In the genomic region with DNA sequence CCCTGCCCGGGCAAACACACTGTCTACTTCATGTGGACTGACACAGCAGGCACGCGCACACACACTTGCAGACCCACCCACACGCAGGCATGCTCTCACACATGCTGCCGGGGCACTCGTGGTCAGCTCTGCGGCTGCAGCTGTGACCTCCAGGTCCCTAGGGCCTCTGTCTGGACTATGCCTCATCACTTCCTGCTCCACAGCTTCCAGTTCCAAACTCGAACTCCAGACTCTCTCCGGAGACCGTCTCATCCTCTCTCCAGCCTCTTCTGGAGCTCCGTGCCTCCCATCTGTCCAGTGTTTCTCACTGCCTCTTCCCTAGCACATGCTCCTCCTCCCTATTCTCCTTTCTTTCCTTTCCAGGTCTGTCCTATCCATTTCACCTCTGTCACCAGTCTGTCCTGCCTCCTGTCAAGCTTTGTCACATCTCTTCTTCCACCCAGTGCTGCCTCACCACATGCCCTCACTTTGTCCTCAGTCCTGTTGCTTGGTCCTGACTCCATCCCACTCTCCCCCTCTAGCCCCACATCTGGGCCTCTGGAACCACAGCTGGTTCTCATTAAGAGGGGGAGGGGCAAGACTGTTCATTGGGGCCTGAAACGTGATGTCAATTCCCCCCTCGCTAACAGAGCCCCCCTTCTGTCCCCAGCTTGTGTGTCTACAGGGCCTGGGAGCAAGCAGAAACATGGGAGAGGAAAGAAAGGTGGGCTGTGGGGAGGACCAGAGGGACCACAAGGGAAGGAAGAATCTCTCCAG, we compare ENCODE assay signal across 8 mouse cellular contexts. TPM values are rescaled to one million over a fixed set of nuclear protein-coding genes. Genes with fewer than 3 reads are reported as not detected.
DNase-seq lines count a peak whose midpoint lies in the region; ATAC-seq lines count a peak whose summit lies in the region.

No protein-coding gene starts in this region.

- 0 out of 2 replicates have a peak overlapping the region, but pooled peaks have one; percentile 3 for H3K4me3 ChIP-seq in hindbrain, embryonic 15.5 days
- no peak overlapping the region for H3K4me3 ChIP-seq in liver, embryonic 11.5 days (ENCODE audit: low read depth, low read length)

- peaks cover 32% of the 10 kb centered on the region for H3K36me3 ChIP-seq in hindbrain, embryonic 15.5 days
- H3K36me3 ChIP-seq in liver, embryonic 11.5 days (ENCODE audit: control insufficient read depth, insufficient read depth, low read length), result no peaks in the 10 kb centered on the region

- H3K27me3 ChIP-seq in hindbrain, embryonic 15.5 days, result no peaks in the 10 kb centered on the region
- no peaks in the 10 kb centered on the region for H3K27me3 ChIP-seq in liver, embryonic 11.5 days (replicated peaks; ENCODE audit: control insufficient read depth, insufficient read depth, low read length)

- peak overlapping the region; percentile 27 for H3K4me2 ChIP-seq in hindbrain, embryonic 15.5 days
- H3K4me2 ChIP-seq in liver, embryonic 11.5 days, result peak overlapping the region; percentile 13; the same call in 1 of the 2 replicates

- H3K9ac ChIP-seq in hindbrain, embryonic 15.5 days, result no peak overlapping the region; the same call in 1 of the 2 replicates
- H3K9ac ChIP-seq in liver, embryonic 11.5 days (ENCODE audit: low read depth, low read length), result no peak overlapping the region

- H3K9me3 ChIP-seq in hindbrain, embryonic 15.5 days, result no peaks in the 10 kb centered on the region
- no peaks in the 10 kb centered on the region for H3K9me3 ChIP-seq in liver, embryonic 11.5 days (ENCODE audit: control insufficient read depth, low read length)

- ATAC-seq in hindbrain, embryonic 15.5 days (ENCODE audit: low FRiP score, low read depth), result peak; percentile 29
- ATAC-seq in liver, embryonic 11.5 days (replicated peaks; ENCODE audit: low FRiP score), result peak; percentile 30
- peak; percentile 32; the same call in 1 of the 2 replicates for ATAC-seq in monocyte, adult 5-6 weeks (replicated peaks; ENCODE audit: insufficient number of reproducible peaks, low FRiP score, low TSS enrichment, poor library complexity, severe bottlenecking)

- H3K27ac ChIP-seq in hindbrain, embryonic 15.5 days (replicated peaks), result peak overlapping the region; percentile 71
- peak overlapping the region; percentile 70; the same call in 1 of the 2 replicates for H3K27ac ChIP-seq in liver, embryonic 11.5 days (ENCODE audit: low read depth, low read length)

- WGBS in hindbrain, embryonic 15.5 days, result 49% methylated on average over 13 of the region's 13 CpGs
- WGBS in liver, embryonic 11.5 days, result 41% methylated on average over 13 of the region's 13 CpGs

- DNase-seq in 3134 (ENCODE audit: extremely low read depth, insufficient read length, low spot score), result peak; percentile 89
- DNase-seq in adrenal gland, postnatal 36 days, result peak; percentile 31 to 60
- peak; percentile 62 for DNase-seq in gastrocnemius, postnatal 10 days
- no peak for DNase-seq in liver, embryonic 11.5 days (ENCODE audit: low spot score)
- DNase-seq in frontal cortex, postnatal 25 days (ENCODE audit: low spot score in 2 of 2), result no peak
- no peak for DNase-seq in right cerebral cortex, postnatal 4 days

- H3K4me1 ChIP-seq in hindbrain, embryonic 15.5 days (replicated peaks), result peaks cover 77% of the 10 kb centered on the region
- peaks cover 5% of the 10 kb centered on the region; the same call in 1 of the 2 replicates for H3K4me1 ChIP-seq in liver, embryonic 11.5 days (replicated peaks; ENCODE audit: control insufficient read depth, insufficient read depth, low read length)

RNA-seq across cellular contexts. Expression of a gene that starts 9.5 kb away (rescaled TPM):
- 1 to 10 TPM; 7.5 to 8.0 TPM for total RNA-seq in adrenal gland, postnatal 36 days (2021)
- total RNA-seq in gastrocnemius, postnatal 10 days (2021), result 10 to 100 TPM; 17.9 to 27.1 TPM
- 14.3 and 14.8 TPM in 2 replicates for polyA plus RNA-seq in hindbrain, embryonic 15.5 days (2015; fragmentation: Nextera tagmentation; extraction: Ambion mirVana)
- 5.0 and 5.8 TPM in 2 replicates for polyA plus RNA-seq in liver, embryonic 11.5 days (2014; fragmentation: Nextera tagmentation; extraction: Ambion mirVana)
- not detected in 3 replicates for total RNA-seq in monocyte, adult 5-6 weeks (2017)

RNA-seq across cellular contexts. Expression of a gene that starts 25.9 kb away (rescaled TPM):
- 100 to 1,000 TPM in 1 of 2 experiments, 10 to 100 TPM in 1; 99.2 to 113 TPM for total RNA-seq in adrenal gland, postnatal 36 days (2021)
- total RNA-seq in gastrocnemius, postnatal 10 days (2021), result 10 to 100 TPM; 29.5 to 30.0 TPM
- 45.7 and 46.2 TPM in 2 replicates for polyA plus RNA-seq in hindbrain, embryonic 15.5 days (2015; fragmentation: Nextera tagmentation; extraction: Ambion mirVana)
- 77.3 and 80.0 TPM in 2 replicates for polyA plus RNA-seq in liver, embryonic 11.5 days (2014; fragmentation: Nextera tagmentation; extraction: Ambion mirVana)
- total RNA-seq in monocyte, adult 5-6 weeks (2017), result 13.5 to 25.3 TPM (median 22.9 TPM) in 3 replicates

RNA-seq across cellular contexts. Expression of a gene that starts 32.9 kb away (rescaled TPM):
- 100 to 1,000 TPM; 202 to 215 TPM for total RNA-seq in adrenal gland, postnatal 36 days (2021)
- total RNA-seq in gastrocnemius, postnatal 10 days (2021), result 100 to 1,000 TPM; 162 to 171 TPM
- polyA plus RNA-seq in hindbrain, embryonic 15.5 days (2015; fragmentation: Nextera tagmentation; extraction: Ambion mirVana), result 178 and 195 TPM in 2 replicates
- 432 and 453 TPM in 2 replicates for polyA plus RNA-seq in liver, embryonic 11.5 days (2014; fragmentation: Nextera tagmentation; extraction: Ambion mirVana)
- 12.5 to 18.7 TPM (median 17.9 TPM) in 3 replicates for total RNA-seq in monocyte, adult 5-6 weeks (2017)

RNA-seq across cellular contexts. Expression of a gene that starts 33.8 kb away (rescaled TPM):
- total RNA-seq in adrenal gland, postnatal 36 days (2021), result 100 to 1,000 TPM; 209 to 217 TPM
- total RNA-seq in gastrocnemius, postnatal 10 days (2021), result 10 to 100 TPM; 79.2 to 81.7 TPM
- polyA plus RNA-seq in hindbrain, embryonic 15.5 days (2015; fragmentation: Nextera tagmentation; extraction: Ambion mirVana), result 100 and 110 TPM in 2 replicates
- 229 and 244 TPM in 2 replicates for polyA plus RNA-seq in liver, embryonic 11.5 days (2014; fragmentation: Nextera tagmentation; extraction: Ambion mirVana)
- 113 to 187 TPM (median 117 TPM) in 3 replicates for total RNA-seq in monocyte, adult 5-6 weeks (2017)

RNA-seq across cellular contexts. Expression of a gene that starts 40.8 kb away (rescaled TPM):
- total RNA-seq in adrenal gland, postnatal 36 days (2021), result 10 to 100 TPM; 17.9 to 22.5 TPM
- total RNA-seq in gastrocnemius, postnatal 10 days (2021), result 10 to 100 TPM in 1 of 2 experiments, 1 to 10 TPM in 1; 9.9 to 13.4 TPM
- polyA plus RNA-seq in hindbrain, embryonic 15.5 days (2015; fragmentation: Nextera tagmentation; extraction: Ambion mirVana), result 24.9 and 26.0 TPM in 2 replicates
- polyA plus RNA-seq in liver, embryonic 11.5 days (2014; fragmentation: Nextera tagmentation; extraction: Ambion mirVana), result 42.3 and 52.3 TPM in 2 replicates
- total RNA-seq in monocyte, adult 5-6 weeks (2017), result 9.4 to 15.5 TPM (median 14.7 TPM) in 3 replicates

Comparison
In these comparisons a context has a peak if more than half of its experiments do, and no peak if none do; other contexts are left out.
1. DNase-seq: peak in 3134 (single experiment), adrenal gland, postnatal 36 days (2 of 2) and gastrocnemius, postnatal 10 days (single experiment); none in liver, embryonic 11.5 days (single experiment), frontal cortex, postnatal 25 days (0 of 2) and right cerebral cortex, postnatal 4 days (single experiment).
2. Peak in every context shown above with its lines, with median percentiles within 50 percentile points of each other: ATAC-seq.